Mouse (Mus musculus) lung, postnatal 0 days (tissue): ENCODE results near the gene Gtf2h1. TPM values are rescaled to one million over a fixed set of nuclear protein-coding genes. Genes with fewer than 3 reads are reported as not detected.
A peak's percentile ranks its signal among the peaks of the same experiment; 100 is the strongest.

ENCODE experiments used
- ATAC-seq: fragments of 200-750 bp; cut with Nextera tagmentation; 2 replicates; pipeline ENCODE4 v1.8.0; 2017; ENCODE audit warnings: moderate library complexity
- DNase-seq: peaks from one replicate; pipeline ENCODE4 v3.0.0-alpha.2; 2016; ENCODE audit warnings: low spot score
- H3K27ac ChIP-seq: fragments of 300-500 bp; sonication (generic); 2 replicates; pipeline ENCODE4 v1.5.1; 2014; ENCODE audit warnings: antibody characterized with exemption, mild to moderate bottlenecking, low read length, mixed read lengths
- H3K27me3 ChIP-seq: fragments of 300-500 bp; sonication (generic); replicated peaks from 2 replicates; pipeline ENCODE4 v1.6.1; 2014; ENCODE audit warnings: low read length, mixed read lengths; ENCODE audit not compliant: insufficient read depth
- H3K36me3 ChIP-seq: fragments of 300-500 bp; sonication (generic); 2 replicates; pipeline ENCODE4 v1.6.1; 2014; ENCODE audit warnings: low read length, mixed read lengths; ENCODE audit not compliant: insufficient read depth
- H3K4me1 ChIP-seq: fragments of 300-500 bp; sonication (generic); 2 replicates; pipeline ENCODE4 v1.6.1; 2014; ENCODE audit warnings: antibody characterized with exemption, low read depth, low read length, mixed read lengths; ENCODE audit not compliant: insufficient read depth
- H3K4me2 ChIP-seq: fragments of 300-500 bp; sonication (generic); replicated peaks from 2 replicates; pipeline ENCODE4 v1.6.1; 2014; ENCODE audit warnings: low read depth, mild to moderate bottlenecking, low read length, moderate library complexity, mixed read lengths
- H3K4me3 ChIP-seq: fragments of 300-500 bp; sonication (generic); 2 replicates; pipeline ENCODE4 v1.5.1; 2014; ENCODE audit warnings: low read depth, low read length
- H3K9ac ChIP-seq: fragments of 300-500 bp; sonication (generic); replicated peaks from 2 replicates; pipeline ENCODE4 v1.6.1; 2014; ENCODE audit warnings: low read depth, mild to moderate bottlenecking
- H3K9me3 ChIP-seq: fragments of 300-500 bp; sonication (generic); 2 replicates; pipeline ENCODE4 v1.6.1; 2016; ENCODE audit warnings: low read length, mixed read lengths
- CTCF ChIP-seq: IDR thresholded peaks from 2 replicates; pipeline ENCODE4 v1.5.1; 2016; ENCODE audit warnings: antibody characterized with exemption, mild to moderate bottlenecking
- EP300 ChIP-seq: IDR thresholded peaks from 2 replicates; pipeline ENCODE4 v1.6.1; 2016; ENCODE audit warnings: antibody characterized with exemption, mild to moderate bottlenecking, control low read depth
- WGBS: fragments of 180-500 bp; shearing (Covaris S2); extraction: QIAGEN DNeasy Blood & Tissue Kit; methylation state at CpG from one replicate; pipeline ENCODE4 v1.1.7; 2014; 5-methylcytosine and 5-hydroxymethylcytosine counted together
- polyA plus RNA-seq: library from polyadenylated mRNA; unstranded; fragments of >200 nt; fragmentation: Nextera tagmentation; extraction: Ambion mirVana; gene quantifications from 2 replicates; pipeline ENCODE4 v1.2.1, GENCODE M21; 2015

The Gtf2h1 gene
- polyA plus RNA-seq, 1 experiment from 2014 or later, result 29.1 TPM

DNA sequence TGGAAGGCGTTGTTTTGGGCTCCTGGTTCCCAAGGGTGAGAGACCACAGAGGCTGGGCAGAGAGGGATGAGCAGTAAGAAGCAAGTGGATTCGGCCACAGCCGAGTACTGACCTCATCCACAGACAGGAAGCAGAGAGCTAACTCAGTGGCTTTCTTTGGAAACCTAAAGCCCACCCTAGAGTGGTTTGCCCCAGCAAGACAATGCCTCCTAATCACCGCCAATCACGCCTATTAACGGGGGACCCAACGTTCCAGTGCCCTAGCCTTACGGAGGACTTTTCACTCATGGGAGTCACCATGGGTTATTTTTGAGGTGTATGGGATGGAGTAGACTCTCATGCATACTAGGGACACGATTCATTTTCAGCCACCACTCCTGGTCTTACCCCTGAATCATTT is 57.5 kb downstream of the Gtf2h1 start:
- TF ChIP-seq CTCF, result no peak
- Histone ChIP-seq H3K4me3 (no peak overlapping the region), H3K9me3 (no peaks in the 10 kb centered on the region), H3K36me3 (peaks cover 24% of the 10 kb centered on the region), H3K27me3 (no peaks in the 10 kb centered on the region), H3K4me1 (no peaks in the 10 kb centered on the region), H3K27ac (no peak overlapping the region), H3K9ac (no peak overlapping the region), H3K4me2 (no peak overlapping the region)
- WGBS, result 92% methylated on average over 9 of the region's 9 CpGs
- no peak for ATAC-seq
- no peak for DNase-seq

DNA sequence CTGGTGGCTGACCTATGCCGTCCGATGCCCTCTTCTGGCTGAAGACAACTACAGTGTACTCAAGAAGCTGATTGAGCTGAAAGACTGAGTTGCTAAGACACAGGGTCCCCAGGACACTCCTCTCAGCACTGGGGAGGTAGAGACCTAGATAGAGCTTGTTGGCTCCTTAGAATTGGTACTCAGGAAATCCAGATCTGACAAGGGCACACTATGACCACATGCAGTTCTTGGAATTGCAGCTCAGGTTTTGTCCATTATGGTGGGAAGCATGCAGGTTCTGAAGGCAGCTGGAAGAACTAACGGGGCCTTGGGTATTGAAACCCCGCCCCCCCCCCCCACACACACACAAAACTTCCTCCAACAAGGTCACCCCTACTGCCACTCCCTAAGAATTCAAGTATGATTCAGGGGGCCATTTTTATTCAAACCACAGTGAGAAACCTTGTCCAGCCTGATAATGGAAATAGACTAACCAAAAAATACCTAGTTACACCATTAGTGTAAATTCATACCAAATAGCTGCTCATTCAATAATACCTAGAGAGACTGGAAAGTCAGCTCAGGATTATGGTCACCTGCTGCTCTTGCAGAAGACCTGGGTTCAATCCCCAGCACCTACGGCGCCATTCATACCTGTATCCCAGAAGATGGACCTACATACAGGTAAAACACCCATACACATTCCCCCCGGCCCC is 60.1 kb downstream of the Gtf2h1 start:
- no peak overlapping the region for H3K4me3 ChIP-seq
- no peak for DNase-seq
- no peak overlapping the region for H3K27ac ChIP-seq
- no peak overlapping the region for H3K4me2 ChIP-seq
- peaks cover 11% of the 10 kb centered on the region; the same call in 1 of the 2 replicates for H3K36me3 ChIP-seq
- TF ChIP-seq EP300 (no peak), CTCF (0 out of 2 replicates have a peak, but pooled peaks have one; percentile 3)
- ATAC-seq, result no peak
- H3K9ac ChIP-seq, result no peak overlapping the region
- 70% methylated on average over 7 of the region's 7 CpGs for WGBS
- H3K27me3 ChIP-seq, result no peaks in the 10 kb centered on the region
- H3K9me3 ChIP-seq, result no peaks in the 10 kb centered on the region
- H3K4me1 ChIP-seq, result no peaks in the 10 kb centered on the region

DNA sequence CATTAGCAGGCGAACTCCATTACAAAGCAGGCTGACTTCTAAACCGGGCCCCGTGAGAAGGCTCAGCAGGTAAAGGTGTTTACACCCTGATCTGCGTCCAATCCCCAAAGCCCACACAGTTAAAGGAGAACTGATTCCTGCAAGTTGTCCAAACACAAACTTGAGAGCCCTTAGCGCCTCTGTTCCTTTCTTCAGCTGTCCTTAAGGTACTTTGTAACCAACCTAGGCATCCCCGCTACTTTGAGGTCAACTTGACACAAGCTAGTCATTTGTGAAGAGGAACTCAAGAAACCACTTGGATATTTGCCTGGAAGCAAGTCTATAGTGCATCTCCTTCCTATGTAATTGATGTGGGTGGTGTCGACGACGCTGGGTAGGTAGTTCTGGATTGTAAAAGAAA is 61.5 kb downstream of the Gtf2h1 start:
- DNase-seq, result no peak
- H3K4me2 ChIP-seq, result no peak overlapping the region
- no peak overlapping the region for H3K27ac ChIP-seq

DNA sequence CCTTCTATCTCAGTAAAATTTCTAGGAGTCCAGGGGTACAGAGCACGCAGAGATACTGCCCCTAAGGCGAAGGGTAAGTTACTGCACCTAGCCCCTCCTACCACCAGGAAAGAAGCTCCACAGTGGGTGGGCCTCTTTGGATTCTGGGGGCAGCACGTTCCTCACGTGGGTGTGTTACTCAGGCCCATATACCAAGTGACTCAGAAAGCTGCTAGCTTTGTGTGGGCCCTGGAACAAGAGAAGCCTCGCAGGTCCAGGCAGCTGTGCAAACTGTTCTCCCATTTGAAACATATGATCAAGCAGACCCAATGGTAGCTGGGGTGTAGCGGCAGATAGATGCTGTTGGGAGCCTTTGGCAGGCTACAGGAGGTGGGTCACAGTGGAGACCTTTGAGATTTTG is 63.1 kb downstream of the Gtf2h1 start:
- ATAC-seq (no peak), DNase-seq (no peak)
- no peaks in the 10 kb centered on the region for H3K27me3 ChIP-seq
- no peaks in the 10 kb centered on the region for H3K9me3 ChIP-seq
- H3K4me2 ChIP-seq, result no peak overlapping the region
- no peak overlapping the region for H3K4me3 ChIP-seq
- TF ChIP-seq EP300, result no peak
- no peak for TF ChIP-seq CTCF
- WGBS, result 55% methylated on average over 6 of the region's 6 CpGs
- H3K9ac ChIP-seq, result no peak overlapping the region
- no peak overlapping the region for H3K27ac ChIP-seq
- peaks cover 3% of the 10 kb centered on the region; the same call in 1 of the 2 replicates for H3K36me3 ChIP-seq
- no peaks in the 10 kb centered on the region for H3K4me1 ChIP-seq

More for the DNA sequence above, 61.5 kb downstream of the Gtf2h1 start:
- H3K4me1 ChIP-seq, result no peaks in the 10 kb centered on the region
- no peaks in the 10 kb centered on the region for H3K27me3 ChIP-seq
- H3K9me3 ChIP-seq, result no peaks in the 10 kb centered on the region
- no peak overlapping the region for H3K4me3 ChIP-seq
- H3K36me3 ChIP-seq, result peaks cover 3% of the 10 kb centered on the region; the same call in 1 of the 2 replicates
- ATAC-seq, result no peak
- WGBS, result 61% methylated on average over 9 of the region's 9 CpGs
- H3K9ac ChIP-seq, result no peak overlapping the region
- no peak for TF ChIP-seq CTCF
- no peak for TF ChIP-seq EP300

DNA sequence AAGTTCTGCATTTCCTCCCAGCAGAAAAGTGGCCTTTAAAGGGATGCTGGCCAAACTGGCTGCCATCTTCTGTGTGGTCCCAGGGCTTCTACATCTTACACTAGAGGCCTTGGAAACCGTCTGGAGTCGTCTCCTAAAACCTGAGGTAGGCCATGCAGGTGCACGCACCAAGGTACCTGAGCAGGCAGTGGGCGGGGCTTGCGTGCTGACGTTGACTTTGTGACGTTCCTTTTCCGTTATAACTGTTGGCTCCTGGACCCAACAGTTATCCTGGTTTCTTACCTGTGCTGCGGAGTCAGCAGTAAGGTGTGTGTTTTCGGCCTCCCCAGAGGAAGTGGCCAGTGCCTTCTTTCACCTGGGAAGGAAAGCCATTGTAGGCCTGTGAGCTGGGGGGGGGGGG is 65.1 kb downstream of the Gtf2h1 start, which contains the start of gene Ldhc:
Gene Ldhc, plus strand, starts transcription at position 208 of the 400 bp plus-strand sequence.
- Histone ChIP-seq H3K4me2 (no peak within 1 kb of the TSS), H3K9me3 (no peaks in the 10 kb centered on the region), H3K36me3 (no peaks in the 10 kb centered on the region), H3K27ac (no peak within 1 kb of the TSS), H3K27me3 (no peaks in the 10 kb centered on the region), H3K4me1 (no peaks in the 10 kb centered on the region), H3K9ac (no peak within 1 kb of the TSS), H3K4me3 (no peak within 1 kb of the TSS)
- no peak for DNase-seq
- TF ChIP-seq CTCF (no peak), EP300 (no peak)
- no peak for ATAC-seq
- WGBS, result 40% methylated on average over 10 of the region's 10 CpGs

DNA sequence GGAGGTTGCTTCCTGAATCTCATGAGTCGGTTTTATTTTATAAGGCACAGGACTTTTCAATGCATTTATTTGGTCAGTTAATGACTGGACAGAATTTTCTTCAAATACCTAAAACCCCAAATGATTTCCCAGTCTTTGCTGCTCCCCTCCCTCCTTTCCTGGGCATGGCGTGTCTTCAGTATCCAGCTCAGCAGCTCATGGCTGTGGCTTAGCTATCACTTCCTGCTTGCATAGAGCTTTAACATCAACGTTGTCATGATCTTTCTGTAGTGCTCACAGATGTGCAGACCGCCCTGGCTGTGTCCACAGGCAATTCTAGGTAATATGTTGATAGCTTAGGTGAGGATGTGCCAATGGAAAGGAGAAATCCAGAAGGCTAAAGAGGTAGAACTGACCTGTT is 76.1 kb downstream of the Gtf2h1 start:
- Histone ChIP-seq H3K4me1 (no peaks in the 10 kb centered on the region), H3K4me3 (no peak overlapping the region), H3K27me3 (no peaks in the 10 kb centered on the region), H3K36me3 (no peaks in the 10 kb centered on the region), H3K27ac (no peak overlapping the region), H3K9me3 (no peaks in the 10 kb centered on the region), H3K4me2 (no peak overlapping the region), H3K9ac (no peak overlapping the region)
- DNase-seq (no peak), ATAC-seq (no peak)
- 62% methylated on average over 4 of the region's 4 CpGs for WGBS
- TF ChIP-seq CTCF (no peak), EP300 (no peak)

Other genes starting within 250 kb of the Gtf2h1 start
- 7.2 and 8.3 TPM in 2 replicates for gene Sergef, start 156.3 kb upstream of the Gtf2h1 start, polyA plus RNA-seq
- 0.27 and 0.32 TPM in 2 replicates for gene Tph1, start 123.6 kb upstream of the Gtf2h1 start, polyA plus RNA-seq
- 9.5 and 11.1 TPM in 2 replicates for gene Saal1, start 85.4 kb upstream of the Gtf2h1 start, polyA plus RNA-seq
- gene Saa3, start 80.4 kb upstream of the Gtf2h1 start, polyA plus RNA-seq, result 34.2 and 98.7 TPM in 2 replicates
- not detected in 2 replicates for gene Saa4, start 63.5 kb upstream of the Gtf2h1 start, polyA plus RNA-seq
- 0.65 and 0.69 TPM in 2 replicates for gene Saa1, start 53.1 kb upstream of the Gtf2h1 start, polyA plus RNA-seq
- 1.0 TPM in 1 of 2 replicates, not detected in the other for gene Saa2, start 44.3 kb upstream of the Gtf2h1 start, polyA plus RNA-seq
- 12.7 and 13.7 TPM in 2 replicates for gene Hps5, start within 50 bp of the Gtf2h1 start, polyA plus RNA-seq
- gene Ldha, start 45.4 kb downstream of the Gtf2h1 start, polyA plus RNA-seq, result 533 and 589 TPM in 2 replicates
- 0.11 TPM in 1 of 2 replicates, not detected in the other for gene Ldhc, start 65.1 kb downstream of the Gtf2h1 start, polyA plus RNA-seq
- 134 and 150 TPM in 2 replicates for gene Tsg101, start 123.9 kb downstream of the Gtf2h1 start, polyA plus RNA-seq
- 4.1 and 6.0 TPM in 2 replicates for gene Uevld, start 162.4 kb downstream of the Gtf2h1 start, polyA plus RNA-seq
- not detected in 2 replicates for gene Gm9999, start 187.5 kb downstream of the Gtf2h1 start, polyA plus RNA-seq
- 13.1 and 14.9 TPM in 2 replicates for gene Spty2d1, start 212.3 kb downstream of the Gtf2h1 start, polyA plus RNA-seq